Mouse (Mus musculus): ENCODE measurements at regions not wholly inside any gene's neighbourhood (a gene's known extent, or its start where the extent isn't known, plus 50 kb on each side); places are given as distances from the start of the nearest gene placed in this dataset.
A peak's percentile ranks its signal among the peaks of the same experiment; 100 is the strongest.

GRCm38 (mm10) chr7:35898701-35899445 is 96.1 kb upstream of the Zfp507 start:
- no peak for ATAC-seq (replicated peaks; ENCODE audit: low FRiP score, low TSS enrichment, poor library complexity, severe bottlenecking)

- ATAC-seq (replicated peaks; ENCODE audit: low FRiP score, low TSS enrichment, poor library complexity, severe bottlenecking), result no peak
Measured at GRCm38 (mm10) chr7:35893292-35893691, 90.5 kb upstream of the Zfp507 start.

GRCm38 (mm10) chr7:35886051-35886450 is 83.2 kb upstream of the Zfp507 start:
- ATAC-seq (replicated peaks; ENCODE audit: low FRiP score, low TSS enrichment, poor library complexity, severe bottlenecking), result no peak

- ATAC-seq (replicated peaks; ENCODE audit: low FRiP score, low TSS enrichment, poor library complexity, severe bottlenecking), result 0 out of 2 replicates have a peak, but pooled peaks have one; percentile 63
Measured at GRCm38 (mm10) chr7:35879755-35880304, 77.0 kb upstream of the Zfp507 start.

GRCm38 (mm10) chr7:35878164-35878563 is 75.4 kb upstream of the Zfp507 start:
- no peak for ATAC-seq (replicated peaks; ENCODE audit: low FRiP score, low TSS enrichment, poor library complexity, severe bottlenecking)

GRCm38 (mm10) chr7:35861049-35861448 is 58.2 kb upstream of the Zfp507 start:
- ATAC-seq (replicated peaks; ENCODE audit: low FRiP score, low TSS enrichment, poor library complexity, severe bottlenecking), result no peak

GRCm38 (mm10) chr7:35859601-35860000 is 56.8 kb upstream of the Zfp507 start:
- ATAC-seq (replicated peaks; ENCODE audit: low FRiP score, low TSS enrichment, poor library complexity, severe bottlenecking), result no peak

- no peak for ATAC-seq (replicated peaks; ENCODE audit: low FRiP score, low TSS enrichment, poor library complexity, severe bottlenecking)
Measured at GRCm38 (mm10) chr7:35857693-35858092, 54.9 kb upstream of the Zfp507 start.

Data from megakaryocyte-erythroid progenitor cell, adult 5-6 weeks (primary cell).